Mouse (Mus musculus) CH12.LX (cell line): ENCODE measurements around the gene Snrnp35. TPM values are rescaled to one million over a fixed set of nuclear protein-coding genes. Genes with fewer than 3 reads are reported as not detected.
A peak's percentile ranks its signal among the peaks of the same experiment; 100 is the strongest.

Experiments
- DNase-seq: peaks from one replicate; pipeline ENCODE4 v3.0.0-alpha.2; 2013; ENCODE audit errors: extremely low read depth
- H3K27ac ChIP-seq: 2 replicates; pipeline ENCODE4 v1.5.1; 2012; ENCODE audit warnings: low read depth, mild to moderate bottlenecking, control low read depth, moderate library complexity; ENCODE audit not compliant: insufficient read depth
- H3K27me3 ChIP-seq: replicated peaks from 2 replicates; pipeline ENCODE3; 2012; ENCODE audit warnings: inconsistent platforms
- H3K36me3 ChIP-seq, 2 experiments: replicated peaks in 1 of 2; 2 replicates each; pipeline versions ENCODE3 to v1.6.1; 2012; ENCODE audit warnings: inconsistent platforms in 1 of 2, low read length in 1 of 2, mild to moderate bottlenecking in 1 of 2, mixed read lengths in 1 of 2, moderate library complexity in 1 of 2; ENCODE audit not compliant: control insufficient read depth in 1 of 2, insufficient read depth in 1 of 2
- H3K4me1 ChIP-seq, 2 experiments: 2 replicates each; pipeline ENCODE4 v1.6.1; 2012; ENCODE audit warnings: inconsistent platforms in 1 of 2, moderate library complexity in 1 of 2; ENCODE audit not compliant: insufficient read depth in 2 of 2, control insufficient read depth in 1 of 2
- H3K4me2 ChIP-seq: 2 replicates; pipeline ENCODE4 v1.6.1; 2012; ENCODE audit warnings: low read depth, mild to moderate bottlenecking, control low read depth; ENCODE audit not compliant: poor library complexity, insufficient read depth, severe bottlenecking
- H3K4me3 ChIP-seq, 3 experiments: fragments of 150-350 bp in 1 of 3; sonication (generic) in 1 of 3; replicated peaks in 1 of 3; 2 replicates each; pipeline versions ENCODE3 to v1.5.1; 2011 to 2012; ENCODE audit warnings: low read depth in 2 of 3, low read length in 2 of 3, mild to moderate bottlenecking in 2 of 3, moderate library complexity in 2 of 3, control low read depth in 1 of 3, improper control_type of control experiment in 1 of 3, inconsistent platforms in 1 of 3, mixed read lengths in 1 of 3; ENCODE audit not compliant: poor library complexity in 1 of 3
- H3K79me2 ChIP-seq: replicated peaks from 2 replicates; pipeline ENCODE4 v1.6.1; 2012; ENCODE audit warnings: mild to moderate bottlenecking, moderate library complexity; ENCODE audit not compliant: control insufficient read depth, poor library complexity, insufficient read depth, severe bottlenecking; ENCODE audit errors: extremely low read depth
- H3K9ac ChIP-seq: 2 replicates; pipeline ENCODE4 v1.6.1; 2012; ENCODE audit warnings: low read depth, mild to moderate bottlenecking, control low read depth, moderate library complexity; ENCODE audit not compliant: insufficient read depth
- H3K9me3 ChIP-seq: replicated peaks from 2 replicates; pipeline ENCODE3; 2012; ENCODE audit warnings: low read length, inconsistent platforms, mixed read lengths
- BHLHE40 ChIP-seq: IDR thresholded peaks from 2 replicates; pipeline ENCODE4 v1.6.1; 2011; ENCODE audit warnings: mild to moderate bottlenecking, low read depth, low read length, improper control_type of control experiment
- CHD1 ChIP-seq: IDR thresholded peaks from 2 replicates; pipeline ENCODE4 v1.6.1; 2012; ENCODE audit warnings: low read depth, low read length, improper control_type of control experiment, inconsistent platforms
- CHD2 ChIP-seq: IDR thresholded peaks from 2 replicates; pipeline ENCODE4 v1.6.1; 2011; ENCODE audit warnings: low read length, improper control_type of control experiment
- E2F4 ChIP-seq: IDR thresholded peaks from 2 replicates; pipeline ENCODE4 v1.6.1; 2011; ENCODE audit warnings: low read depth, low read length, improper control_type of control experiment; ENCODE audit not compliant: insufficient replicate concordance
- EP300 ChIP-seq: IDR thresholded peaks from 2 replicates; pipeline ENCODE4 v1.6.1; 2011; ENCODE audit warnings: low read length, improper control_type of control experiment
- ETS1 ChIP-seq: conservative IDR thresholded peaks from 2 replicates; pipeline ENCODE4 v1.6.1; 2012; ENCODE audit warnings: low read depth, mild to moderate bottlenecking, inconsistent platforms, low read length, improper control_type of control experiment, moderate library complexity
- IRF4 ChIP-seq: IDR thresholded peaks from 2 replicates; pipeline ENCODE4 v1.6.1; 2014; ENCODE audit warnings: low read depth, mild to moderate bottlenecking, inconsistent platforms, low read length, improper control_type of control experiment
- KAT2A ChIP-seq: IDR thresholded peaks from 2 replicates; pipeline ENCODE4 v1.6.1; 2012; ENCODE audit warnings: low read length, improper control_type of control experiment, inconsistent platforms; ENCODE audit not compliant: insufficient replicate concordance
- MAFK ChIP-seq: IDR thresholded peaks from 2 replicates; pipeline ENCODE4 v1.6.1; 2011; ENCODE audit warnings: low read length, improper control_type of control experiment; ENCODE audit not compliant: insufficient replicate concordance
- MAX ChIP-seq: IDR thresholded peaks from 2 replicates; pipeline ENCODE4 v1.6.1; 2011; ENCODE audit warnings: low read length, improper control_type of control experiment
- MAZ ChIP-seq: IDR thresholded peaks from 2 replicates; pipeline ENCODE4 v1.6.1; 2012; ENCODE audit warnings: low read depth, mild to moderate bottlenecking, inconsistent platforms, low read length, improper control_type of control experiment, moderate library complexity
- MEF2A ChIP-seq: IDR thresholded peaks from 2 replicates; pipeline ENCODE4 v1.6.1; 2014; ENCODE audit warnings: low read depth, mild to moderate bottlenecking, inconsistent platforms, low read length, improper control_type of control experiment, borderline replicate concordance
- MXI1 ChIP-seq: IDR thresholded peaks from 2 replicates; pipeline ENCODE4 v1.6.1; 2011; ENCODE audit warnings: mild to moderate bottlenecking, low read depth, low read length, improper control_type of control experiment
- MYC ChIP-seq: IDR thresholded peaks from 2 replicates; pipeline ENCODE4 v1.6.1; 2011; ENCODE audit warnings: low read depth, mild to moderate bottlenecking, improper control_type of control experiment, low read length
- NRF1 ChIP-seq: IDR thresholded peaks from 2 replicates; pipeline ENCODE4 v1.6.1; 2014; ENCODE audit warnings: low read depth, mild to moderate bottlenecking, inconsistent platforms, low read length, improper control_type of control experiment, moderate library complexity
- PAX5 ChIP-seq: IDR thresholded peaks from 2 replicates; pipeline ENCODE4 v1.6.1; 2012; ENCODE audit warnings: low read length, inconsistent platforms, mixed read lengths
- POLR2A ChIP-seq: IDR thresholded peaks from 2 replicates; pipeline ENCODE4 v1.6.1; 2011; ENCODE audit warnings: low read depth, mild to moderate bottlenecking, improper control_type of control experiment, low read length
- POLR2AphosphoS2 ChIP-seq: IDR thresholded peaks from 2 replicates; pipeline ENCODE4 v1.6.1; 2011; ENCODE audit warnings: low read depth, low read length, improper control_type of control experiment
- RCOR1 ChIP-seq: conservative IDR thresholded peaks from 2 replicates; pipeline ENCODE4 v1.6.1; 2012; ENCODE audit warnings: low read depth, mild to moderate bottlenecking, inconsistent platforms, low read length, improper control_type of control experiment
- SMC3 ChIP-seq: IDR thresholded peaks from 2 replicates; pipeline ENCODE4 v1.6.1; 2011; ENCODE audit warnings: low read depth, low read length, improper control_type of control experiment
- TBP ChIP-seq: conservative IDR thresholded peaks from 2 replicates; pipeline ENCODE4 v1.6.1; 2011; ENCODE audit warnings: low read depth, low read length, improper control_type of control experiment
- TCF12 ChIP-seq: IDR thresholded peaks from 2 replicates; pipeline ENCODE4 v1.6.1; 2014; ENCODE audit warnings: low read depth, mild to moderate bottlenecking, inconsistent platforms, low read length, improper control_type of control experiment
- UBTF ChIP-seq: IDR thresholded peaks from 2 replicates; pipeline ENCODE4 v1.6.1; 2012; ENCODE audit warnings: low read depth, mild to moderate bottlenecking, inconsistent platforms, low read length, improper control_type of control experiment, moderate library complexity
- USF1 ChIP-seq: IDR thresholded peaks from 2 replicates; pipeline ENCODE4 v1.6.1; 2014; ENCODE audit warnings: low read depth, mild to moderate bottlenecking, inconsistent platforms, low read length, improper control_type of control experiment
- ZC3H11A ChIP-seq: IDR thresholded peaks from 2 replicates; pipeline ENCODE4 v1.6.1; 2012; ENCODE audit warnings: low read depth, mild to moderate bottlenecking, inconsistent platforms, low read length, improper control_type of control experiment
- ZNF384 ChIP-seq: IDR thresholded peaks from 2 replicates; pipeline ENCODE4 v1.6.1; 2012; ENCODE audit warnings: low read depth, low read length, improper control_type of control experiment, inconsistent platforms
- dilution Hi-C: fragments of 300-500 bp; cut with MboI; formaldehyde crosslinking; loops from 2 replicates; pipeline ENCODE4 v1.14.3; 2020; ENCODE audit warnings: low sequenced_read_pairs; ENCODE audit not compliant: extremely low pct_unique_long_range_greater_than_20kb, extremely low pct_ligation_motif_present
- in situ Hi-C: fragments of 300-500 bp; cut with MboI; formaldehyde crosslinking; loops from 3 replicates; pipeline ENCODE4 v1.14.3; 2019; ENCODE audit warnings: low sequenced_read_pairs, low pct_ligation_motif_present, low pct_unique_long_range_greater_than_20kb, mixed read lengths
- polyA plus RNA-seq: library from polyadenylated mRNA; unstranded; fragments of >175 nt; gene quantifications from 2 replicates; pipeline ENCODE4 v1.2.1, GENCODE M21; 2012; ENCODE audit warnings: low read depth; ENCODE audit not compliant: insufficient read length
- total RNA-seq, 2 experiments: library from RNA; depleted of rRNA; stranded (reverse); fragments of 300-350 nt in 1 of 2; fragments of >200 nt in 1 of 2; gene quantifications; 2 replicates each; pipeline ENCODE4 v1.2.3; 2012 to 2014

Snrnp35 gene
- total and polyA plus RNA-seq, 3 experiments, result 13.9 to 29.0 (median 27.4) TPM

GRCm38 (mm10) chr5:124518648-124519047 lies 35.7 kb downstream of the Snrnp35 start:
- Histone ChIP-seq H3K79me2 (no peaks in the 10 kb centered on the region), H3K36me3 (peaks cover 5 to 17% of the 10 kb centered on the region in 2 experiments), H3K27ac (no peak overlapping the region), H3K4me2 (no peak overlapping the region), H3K4me1 (peaks cover 14 to 23% of the 10 kb centered on the region in 2 experiments), H3K9ac (no peak overlapping the region), H3K9me3 (peaks cover 4% of the 10 kb centered on the region), H3K27me3 (no peaks in the 10 kb centered on the region), H3K4me3 (no peak overlapping the region)
- TF ChIP-seq SMC3 (no peak), TCF12 (no peak), CHD1 (no peak), UBTF (no peak), POLR2A (no peak), POLR2AphosphoS2 (no peak), MAX (no peak), USF1 (no peak), KAT2A (no peak), E2F4 (no peak)
- in situ Hi-C loops (no loop called here), dilution Hi-C loops (no loop called here)
- DNase-seq, result no peak

- H3K27ac ChIP-seq, result no peak overlapping the region
- peak overlapping the region; percentile 9; the same call in 1 of the 2 replicates for H3K4me2 ChIP-seq
- peaks cover 4% of the 10 kb centered on the region for H3K9me3 ChIP-seq
- TF ChIP-seq RCOR1, result peak; percentile 83; the same call in 1 of the 2 replicates
- peak; percentile 82 for TF ChIP-seq EP300
- TF ChIP-seq TBP, result 0 out of 2 replicates have a peak, but pooled peaks have one; percentile 41
- TF ChIP-seq MAX, result 0 out of 2 replicates have a peak, but pooled peaks have one; percentile 37
- TF ChIP-seq MYC, result no peak
- peak; percentile 42; the same call in 1 of the 2 replicates for TF ChIP-seq TCF12
- TF ChIP-seq NRF1, result no peak
- no peak for TF ChIP-seq PAX5
- TF ChIP-seq CHD2, result peak; percentile 64
- peak; percentile 7; the same call in 1 of the 2 replicates for TF ChIP-seq SMC3
- peak; percentile 94 for TF ChIP-seq BHLHE40
- peak; percentile 59; the same call in 1 of the 2 replicates for TF ChIP-seq ETS1
- TF ChIP-seq IRF4, result peak; percentile 95
- no peak for TF ChIP-seq ZC3H11A
- 0 out of 2 replicates have a peak, but pooled peaks have one; percentile 51 for TF ChIP-seq MEF2A
- TF ChIP-seq ZNF384, result peak; percentile 64; the same call in 1 of the 2 replicates
- TF ChIP-seq MAZ, result 0 out of 2 replicates have a peak, but pooled peaks have one; percentile 33
- 0 out of 2 replicates have a peak, but pooled peaks have one; percentile 5 for TF ChIP-seq MAFK
- TF ChIP-seq MXI1, result 0 out of 2 replicates have a peak, but pooled peaks have one; percentile 29
- TF ChIP-seq POLR2AphosphoS2, result no peak
- DNase-seq, result peak; percentile 64
- in situ Hi-C loops (no loop called here), dilution Hi-C loops (no loop called here)
- peaks cover 0 to 7% of the 10 kb centered on the region in 2 experiments for H3K36me3 ChIP-seq
- H3K27me3 ChIP-seq, result no peaks in the 10 kb centered on the region
- H3K79me2 ChIP-seq, result no peaks in the 10 kb centered on the region
- peaks cover 13 to 14% of the 10 kb centered on the region in 2 experiments for H3K4me1 ChIP-seq
- no peak overlapping the region for H3K9ac ChIP-seq
- H3K4me3 ChIP-seq, result no peak overlapping the region
Observed at GRCm38 (mm10) chr5:124521588-124521987, 38.7 kb downstream of the Snrnp35 start.
